Mouse (Mus musculus): ENCODE measurements around the gene Tpst2.

GRCm38 (mm10) chr5:112317328-112317727 is 40.8 kb downstream of the Tpst2 start:
- TF ChIP-seq CTCF (IDR thresholded peaks at IDR 0.05; ENCODE audit: low read depth, low read length) (no peak), POLR2A (IDR thresholded peaks at IDR 0.05; ENCODE audit: extremely low read depth, insufficient read depth, low read length) (no peak)

All from liver, adult 2 months (tissue).